Mouse (Mus musculus) midbrain, postnatal 0 days (tissue): ENCODE results near the gene Setd3. TPM values are rescaled to one million over a fixed set of nuclear protein-coding genes. Genes with fewer than 3 reads are reported as not detected.

Experiments used
- ATAC-seq: fragments of 200-750 bp; cut with Nextera tagmentation; 2 replicates; pipeline ENCODE4 v1.8.0; 2017; ENCODE audit warnings: moderate number of reproducible peaks, mild to moderate bottlenecking, moderate TSS enrichment, moderate library complexity; ENCODE audit not compliant: low FRiP score
- DNase-seq: peaks from one replicate; pipeline ENCODE4 v3.0.0-alpha.2; 2015; ENCODE audit warnings: low spot score
- H3K27ac ChIP-seq: fragments of 300-500 bp; sonication (generic); 2 replicates; pipeline ENCODE4 v1.5.1; 2014; ENCODE audit warnings: low read depth, mild to moderate bottlenecking, low read length, mixed read lengths
- H3K27me3 ChIP-seq: fragments of 300-500 bp; sonication (generic); 2 replicates; pipeline ENCODE4 v1.6.1; 2014; ENCODE audit warnings: low read length, control low read depth, mixed read lengths; ENCODE audit not compliant: insufficient read depth
- H3K36me3 ChIP-seq: fragments of 300-500 bp; sonication (generic); 2 replicates; pipeline ENCODE4 v1.6.1; 2014; ENCODE audit warnings: low read length, control low read depth, mixed read lengths; ENCODE audit not compliant: insufficient read depth
- H3K4me1 ChIP-seq: fragments of 300-500 bp; sonication (generic); 2 replicates; pipeline ENCODE4 v1.6.1; 2014; ENCODE audit warnings: mild to moderate bottlenecking, control low read depth, antibody characterized with exemption, low read length, mixed read lengths; ENCODE audit not compliant: insufficient read depth
- H3K4me2 ChIP-seq: fragments of 300-500 bp; sonication (generic); 2 replicates; pipeline ENCODE4 v1.6.1; 2014; ENCODE audit warnings: low read depth, mild to moderate bottlenecking, low read length, mixed read lengths; ENCODE audit not compliant: poor library complexity, severe bottlenecking
- H3K4me3 ChIP-seq: fragments of 300-500 bp; sonication (generic); 2 replicates; pipeline ENCODE4 v1.5.1; 2014; ENCODE audit warnings: low read depth, mild to moderate bottlenecking, low read length, moderate library complexity
- H3K9ac ChIP-seq: fragments of 300-500 bp; sonication (generic); replicated peaks from 2 replicates; pipeline ENCODE4 v1.6.1; 2014; ENCODE audit warnings: mild to moderate bottlenecking, low read length, moderate library complexity, mixed read lengths; ENCODE audit not compliant: poor library complexity, severe bottlenecking
- H3K9me3 ChIP-seq: fragments of 300-500 bp; sonication (generic); 2 replicates; pipeline ENCODE4 v1.6.1; 2016; ENCODE audit warnings: low read length, control low read depth
- CTCF ChIP-seq: IDR thresholded peaks from 2 replicates; pipeline ENCODE4 v1.5.1; 2016; ENCODE audit warnings: antibody characterized with exemption, mild to moderate bottlenecking
- WGBS: fragments of 180-500 bp; shearing (Covaris S2); extraction: QIAGEN DNeasy Blood & Tissue Kit; methylation state at CpG from one replicate; pipeline ENCODE4 v1.1.7; 2014; 5-methylcytosine and 5-hydroxymethylcytosine counted together
- polyA plus RNA-seq: library from polyadenylated mRNA; unstranded; fragments of >200 nt; fragmentation: Nextera tagmentation; extraction: Ambion mirVana; gene quantifications from 2 replicates; pipeline ENCODE4 v1.2.1, GENCODE M21; 2015
- total RNA-seq: library from RNA; depleted of rRNA; stranded (reverse); fragments of >200 nt; gene quantifications from 2 replicates; pipeline ENCODE4 v1.2.3, GENCODE M21; 2014; rRNA removed

Setd3 gene
- total and polyA plus RNA-seq, 2 experiments from 2014 or later: 74.6 to 91.2 TPM

GRCm38 (mm10) chr12:108063986-108064385, 115.1 kb downstream of the Setd3 start:
- H3K27ac ChIP-seq: no peak overlapping the region
- no peaks in the 10 kb centered on the region for H3K27me3 ChIP-seq
- H3K9me3 ChIP-seq: no peaks in the 10 kb centered on the region
- no peak overlapping the region for H3K4me3 ChIP-seq
- ATAC-seq: no peak
- H3K9ac ChIP-seq: no peak overlapping the region
- H3K36me3 ChIP-seq: no peaks in the 10 kb centered on the region
- TF ChIP-seq CTCF: no peak
- no peaks in the 10 kb centered on the region for H3K4me1 ChIP-seq
- H3K4me2 ChIP-seq: no peak overlapping the region
- 23% methylated on average over 6 of the region's 6 CpGs for WGBS
- DNase-seq: no peak

- Histone ChIP-seq H3K4me2 (no peak overlapping the region), H3K4me1 (no peaks in the 10 kb centered on the region), H3K9me3 (no peaks in the 10 kb centered on the region), H3K27ac (no peak overlapping the region), H3K27me3 (no peaks in the 10 kb centered on the region), H3K4me3 (no peak overlapping the region), H3K9ac (no peak overlapping the region), H3K36me3 (no peaks in the 10 kb centered on the region)
- ATAC-seq (no peak), DNase-seq (no peak)
- WGBS: 81% methylated on average over 5 of the region's 5 CpGs
- TF ChIP-seq CTCF: no peak
These were observed 117.0 kb downstream of the Setd3 start for GRCm38 (mm10) chr12:108062137-108062536.

GRCm38 (mm10) chr12:108061661-108062060, 117.5 kb downstream of the Setd3 start:
- no peaks in the 10 kb centered on the region for H3K36me3 ChIP-seq
- no peaks in the 10 kb centered on the region for H3K9me3 ChIP-seq
- H3K4me3 ChIP-seq: no peak overlapping the region
- no peak overlapping the region for H3K9ac ChIP-seq
- H3K27ac ChIP-seq: no peak overlapping the region
- WGBS: 90% methylated on average over 7 of the region's 7 CpGs
- H3K4me1 ChIP-seq: no peaks in the 10 kb centered on the region
- H3K27me3 ChIP-seq: no peaks in the 10 kb centered on the region
- H3K4me2 ChIP-seq: no peak overlapping the region
- DNase-seq (no peak), ATAC-seq (no peak)
- no peak for TF ChIP-seq CTCF

Other genes starting within 250 kb of the Setd3 start
- 55.2 and 56.8 TPM in 2 replicates for gene Bcl11b, start 175.7 kb downstream of the Setd3 start, total RNA-seq
- gene Bcl11b, start 175.7 kb downstream of the Setd3 start, polyA plus RNA-seq: 18.9 and 19.0 TPM in 2 replicates
- gene Ccnk, start 265 bp upstream of the Setd3 start, total RNA-seq: 12.1 and 27.6 TPM in 2 replicates
- gene Ccnk, start 265 bp upstream of the Setd3 start, polyA plus RNA-seq: 2.1 and 2.2 TPM in 2 replicates
- gene Ccdc85c, start 96.1 kb upstream of the Setd3 start, total RNA-seq: 69.1 and 89.6 TPM in 2 replicates
- 16.6 and 19.9 TPM in 2 replicates for gene Ccdc85c, start 96.1 kb upstream of the Setd3 start, polyA plus RNA-seq
- 9.3 and 10.4 TPM in 2 replicates for gene Hhipl1, start 127.0 kb upstream of the Setd3 start, total RNA-seq
- 2.7 and 2.9 TPM in 2 replicates for gene Hhipl1, start 127.0 kb upstream of the Setd3 start, polyA plus RNA-seq
- gene Cyp46a1, start 155.1 kb upstream of the Setd3 start, total RNA-seq: 33.2 and 36.0 TPM in 2 replicates
- 52.0 and 55.3 TPM in 2 replicates for gene Cyp46a1, start 155.1 kb upstream of the Setd3 start, polyA plus RNA-seq
- 43.9 and 52.0 TPM in 2 replicates for gene Eml1, start 191.6 kb upstream of the Setd3 start, total RNA-seq
- 34.0 and 37.4 TPM in 2 replicates for gene Eml1, start 191.6 kb upstream of the Setd3 start, polyA plus RNA-seq